Mouse (Mus musculus): ENCODE results near the gene Xrcc3. TPM values are rescaled to one million over a fixed set of nuclear protein-coding genes. Genes with fewer than 3 reads are reported as not detected.

Gene Xrcc3
- total RNA-seq, 2 experiments from 2014 or later, result 8.8 to 15.1 TPM

DNA sequence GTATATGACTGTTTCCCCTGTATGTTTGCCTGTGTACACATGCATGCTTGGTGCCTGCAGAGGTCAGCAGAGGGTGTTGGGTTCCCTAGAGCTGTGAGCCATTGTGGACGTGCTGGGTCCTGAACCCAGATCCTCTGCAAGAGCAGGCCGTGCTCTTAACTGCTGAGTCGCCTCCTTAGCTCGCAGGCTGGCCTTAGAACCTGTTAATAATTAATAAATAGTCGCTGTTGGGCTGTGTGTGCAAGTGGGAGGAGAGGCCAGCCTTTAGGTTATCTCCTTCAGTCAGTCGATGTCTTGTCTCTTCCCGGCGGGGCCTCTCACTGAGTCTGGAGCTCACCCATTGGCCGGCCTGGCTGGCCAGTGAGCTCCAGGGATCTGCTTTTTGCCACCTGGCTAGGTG lies 3.3 kb upstream of the Xrcc3 start:
- ATAC-seq (replicated peaks; ENCODE audit: poor library complexity), result peak; percentile 12; the same call in 1 of the 2 replicates

DNA sequence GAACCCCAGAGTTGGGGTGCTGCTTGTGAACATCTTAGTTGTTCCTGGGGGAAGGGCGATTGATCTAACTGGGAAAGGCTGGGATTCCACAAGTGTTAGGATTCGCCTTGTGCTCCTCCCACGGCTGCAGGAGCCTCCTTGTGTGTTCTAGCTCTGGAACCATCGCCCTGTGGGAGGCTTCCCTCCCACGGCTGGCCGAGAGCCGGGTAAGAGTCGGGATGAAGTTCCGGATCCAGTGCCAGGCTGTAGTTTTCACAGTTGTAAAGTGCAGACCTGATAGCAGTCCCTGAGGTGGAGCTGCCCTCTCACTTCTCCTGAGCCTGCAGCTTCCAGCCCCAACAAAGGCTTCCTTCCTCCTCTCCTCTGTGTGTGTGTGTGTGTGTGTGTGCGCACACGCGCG lies 2.9 kb upstream of the Xrcc3 start:
- ATAC-seq (replicated peaks; ENCODE audit: poor library complexity), result no peak

DNA sequence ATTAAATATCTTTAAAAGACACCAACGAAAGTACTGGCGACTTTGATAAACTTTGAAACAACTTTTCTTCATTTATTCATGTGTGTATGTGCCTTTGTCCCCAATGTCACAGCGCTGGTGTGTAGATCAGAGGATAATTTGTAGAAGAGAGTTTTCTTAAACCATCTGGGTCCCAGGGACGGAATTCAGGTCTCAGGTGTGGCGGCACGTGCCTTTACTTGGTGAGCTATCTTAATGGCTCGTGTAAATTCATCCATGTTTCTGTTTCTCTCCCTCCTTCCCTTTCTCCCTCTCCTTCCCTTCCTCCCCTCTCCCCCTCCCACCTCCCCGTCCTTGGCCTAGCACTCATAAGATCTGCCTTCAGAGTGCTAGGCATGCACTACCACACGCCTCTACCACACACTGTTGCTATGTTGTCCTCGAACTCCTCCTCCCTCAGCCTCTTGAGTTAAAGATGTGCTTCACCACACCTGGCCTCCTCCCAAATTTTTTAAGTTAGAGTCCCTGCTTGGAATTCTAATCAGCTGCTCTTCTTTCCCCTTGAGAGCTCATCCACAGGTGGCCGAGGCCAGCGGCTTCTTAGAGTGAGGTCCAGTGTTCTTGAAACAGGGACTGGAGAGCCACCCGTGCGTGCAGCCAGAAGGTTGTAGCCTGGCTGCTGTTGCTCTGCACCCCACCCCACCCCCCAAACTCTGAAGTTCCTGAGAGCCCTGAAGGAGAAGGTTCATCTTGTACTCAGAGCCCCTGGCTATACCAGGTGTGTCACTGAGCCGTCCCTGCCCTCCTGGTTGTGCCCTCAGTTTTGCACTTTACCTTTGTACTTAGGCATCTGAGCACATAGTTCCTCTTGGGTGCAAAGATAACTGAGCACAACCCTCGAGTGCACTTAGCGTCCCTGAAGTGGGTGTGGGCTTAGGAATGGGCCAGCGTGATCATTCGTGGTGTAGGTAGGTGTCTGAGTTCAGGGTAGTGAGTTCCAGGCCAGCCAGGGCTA lies 1.4 kb upstream of the Xrcc3 start:
- ATAC-seq (replicated peaks; ENCODE audit: poor library complexity), result no peak

DNA sequence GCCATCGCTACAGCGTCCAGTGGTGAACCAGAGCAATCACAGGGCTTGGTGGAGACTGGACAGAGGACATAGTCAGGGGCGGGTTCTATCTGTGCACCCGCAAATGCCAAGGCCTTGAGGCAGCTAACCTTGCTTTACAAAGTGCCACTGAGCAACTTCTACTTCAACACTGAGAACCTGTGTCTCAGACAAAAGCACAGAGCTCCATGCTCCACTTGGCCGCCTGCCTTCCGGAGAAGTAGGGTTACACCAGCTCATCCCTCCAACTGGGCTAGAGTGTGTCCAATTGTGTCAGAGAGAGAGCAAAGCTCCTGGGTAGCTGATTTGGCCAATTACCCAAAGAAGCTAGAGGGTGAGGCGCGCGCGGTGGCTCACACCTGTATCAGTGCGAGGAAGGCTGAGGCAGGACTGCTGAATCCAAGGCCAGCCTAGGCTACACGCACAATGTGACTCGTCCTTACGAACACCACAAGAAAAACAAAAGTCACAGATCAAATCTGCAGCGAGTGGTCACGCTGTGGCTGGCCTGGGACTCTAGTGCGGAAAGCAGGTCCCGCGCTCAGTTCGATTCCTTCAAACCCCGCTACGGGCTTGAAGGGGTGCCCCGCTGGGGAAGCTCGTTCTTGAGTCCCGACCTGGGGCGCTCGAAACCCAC lies 435 bp downstream of the Xrcc3 start:
- peak; percentile 0 for ATAC-seq (replicated peaks; ENCODE audit: poor library complexity)

DNA sequence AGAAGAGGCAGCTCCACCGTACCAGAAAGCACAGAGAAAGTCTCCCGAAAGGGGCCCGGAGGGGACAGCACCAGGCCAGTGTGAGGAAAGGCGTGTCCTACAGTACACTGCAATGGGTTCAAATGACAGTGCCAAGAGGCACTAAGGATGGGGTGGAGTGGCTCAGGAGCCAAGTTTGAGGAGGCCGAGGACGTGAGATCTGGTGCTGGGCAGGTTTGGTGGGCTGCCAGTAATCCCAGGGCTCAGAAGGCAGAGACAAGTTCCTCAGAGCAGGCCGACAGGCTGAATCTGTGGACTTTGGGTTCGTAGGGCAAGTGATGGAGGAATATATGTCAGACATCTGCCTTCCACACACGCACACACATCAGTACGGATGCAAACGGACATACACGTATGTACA lies 1.1 kb downstream of the Xrcc3 start:
- no peak for ATAC-seq (replicated peaks; ENCODE audit: poor library complexity)

DNA sequence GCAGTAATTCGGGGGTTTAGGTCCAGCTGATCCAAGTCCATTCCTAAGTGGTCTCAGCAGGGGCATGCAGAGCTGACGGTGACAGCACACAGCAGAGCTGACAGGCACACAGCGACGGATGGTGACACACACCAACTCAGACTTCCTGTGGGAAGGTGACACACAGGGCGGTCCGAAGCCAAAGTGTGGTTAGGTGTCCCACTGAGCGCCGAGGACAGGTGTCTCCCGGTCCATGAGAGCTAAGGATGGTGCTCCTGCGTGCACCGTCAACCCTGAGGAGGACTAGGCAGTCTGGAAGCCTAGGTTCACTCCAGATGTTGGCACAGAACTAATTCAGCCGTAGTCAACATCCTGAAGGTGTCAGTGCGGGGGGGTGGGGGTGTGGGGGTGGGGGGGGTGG lies 1.6 kb downstream of the Xrcc3 start:
- ATAC-seq (replicated peaks; ENCODE audit: poor library complexity), result no peak

DNA sequence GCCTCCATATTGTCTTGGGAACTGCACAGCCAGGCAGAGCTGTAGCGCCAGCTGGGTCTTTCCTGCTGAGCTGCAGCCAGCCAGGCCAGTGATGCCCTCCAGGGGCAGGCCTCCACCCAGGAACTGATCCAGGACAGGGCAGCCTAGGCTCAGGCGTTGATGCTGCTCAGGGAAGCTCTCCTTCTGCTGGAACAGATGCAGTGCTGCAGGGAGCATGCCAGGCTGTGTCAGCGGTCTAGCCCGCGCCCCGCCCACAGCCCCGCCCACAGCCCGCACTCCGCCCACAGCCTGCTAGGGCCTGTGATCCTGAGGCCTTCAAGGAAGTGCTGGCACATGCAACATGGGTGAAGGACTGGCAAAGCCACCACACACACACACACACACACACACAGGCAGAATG lies 3.9 kb downstream of the Xrcc3 start:
- ATAC-seq (replicated peaks; ENCODE audit: poor library complexity), result peak; percentile 55

DNA sequence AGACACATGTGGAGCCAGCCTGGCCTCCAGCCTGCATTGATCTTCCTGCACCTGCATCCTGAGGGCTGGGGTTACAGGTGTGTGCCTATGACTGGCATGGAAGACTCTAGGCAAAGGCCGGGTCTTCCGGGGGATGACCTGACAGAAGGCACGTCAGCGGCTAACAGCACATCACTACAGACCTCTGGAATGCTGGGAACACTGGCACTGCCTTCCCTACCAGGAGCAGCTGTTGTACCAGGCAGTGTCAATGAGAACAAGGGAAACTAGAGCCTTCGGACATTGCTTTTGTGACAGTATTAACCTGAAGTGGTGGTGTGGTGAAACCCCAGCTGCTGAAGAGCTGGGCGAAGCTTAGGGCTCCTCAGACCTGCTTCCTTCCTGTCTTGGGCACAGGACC lies 4.9 kb downstream of the Xrcc3 start:
- ATAC-seq (replicated peaks; ENCODE audit: poor library complexity), result no peak

DNA sequence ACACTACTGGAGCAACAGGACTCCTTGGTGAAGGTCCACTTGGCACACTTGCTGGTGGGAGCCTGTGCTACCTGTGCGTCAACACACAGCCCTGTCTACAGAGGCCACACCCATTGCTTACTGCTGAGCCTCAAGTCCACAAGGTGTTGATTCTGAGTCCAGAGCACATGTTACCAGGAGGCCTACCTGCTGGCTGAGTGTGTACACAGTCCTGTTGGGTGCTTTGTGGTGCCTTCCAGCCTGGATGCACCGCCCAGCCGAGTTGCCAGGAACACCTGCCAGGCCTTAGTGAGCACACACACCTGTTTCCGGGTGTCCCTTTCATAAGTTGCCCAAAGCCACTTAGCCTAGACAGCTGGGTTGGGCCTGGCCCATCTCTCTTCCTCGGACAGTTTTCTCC lies 10.1 kb downstream of the Xrcc3 start:
- ATAC-seq (replicated peaks; ENCODE audit: poor library complexity), result no peak

DNA sequence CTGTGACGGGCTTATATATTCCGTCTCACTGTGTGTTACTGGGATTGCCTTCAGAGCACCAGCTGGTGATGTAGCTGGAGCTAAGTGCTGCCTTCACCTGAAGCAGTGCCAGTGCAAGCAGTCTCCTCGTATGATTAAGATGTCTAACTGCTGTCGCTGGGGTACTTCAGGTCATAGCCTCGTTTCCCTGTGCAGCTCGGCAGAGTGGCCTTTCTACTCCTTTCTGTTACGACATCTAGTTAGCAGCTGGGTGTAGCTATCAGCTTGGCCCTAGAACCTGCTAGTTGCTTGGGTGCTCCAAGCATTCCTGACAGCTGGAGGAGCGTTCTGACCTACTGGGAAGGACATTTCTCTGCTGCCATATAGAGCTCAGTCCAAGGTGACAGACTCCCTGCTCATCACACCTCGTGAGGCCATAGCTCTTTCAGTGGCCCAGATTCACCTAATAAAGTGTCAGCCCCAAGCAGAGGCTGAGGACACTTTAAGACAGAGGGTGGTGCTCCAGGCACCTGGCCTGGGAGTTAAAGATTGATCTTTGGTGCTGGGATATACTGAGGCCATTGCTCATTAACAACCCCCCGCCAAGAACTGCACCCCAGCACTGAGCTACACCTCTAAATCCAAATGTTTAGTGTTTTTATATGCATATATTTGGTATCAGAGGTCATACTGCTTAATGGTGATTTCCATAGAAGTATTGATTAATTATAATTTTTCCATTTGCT lies 13.1 kb downstream of the Xrcc3 start:
- no peak for ATAC-seq (replicated peaks; ENCODE audit: poor library complexity)

DNA sequence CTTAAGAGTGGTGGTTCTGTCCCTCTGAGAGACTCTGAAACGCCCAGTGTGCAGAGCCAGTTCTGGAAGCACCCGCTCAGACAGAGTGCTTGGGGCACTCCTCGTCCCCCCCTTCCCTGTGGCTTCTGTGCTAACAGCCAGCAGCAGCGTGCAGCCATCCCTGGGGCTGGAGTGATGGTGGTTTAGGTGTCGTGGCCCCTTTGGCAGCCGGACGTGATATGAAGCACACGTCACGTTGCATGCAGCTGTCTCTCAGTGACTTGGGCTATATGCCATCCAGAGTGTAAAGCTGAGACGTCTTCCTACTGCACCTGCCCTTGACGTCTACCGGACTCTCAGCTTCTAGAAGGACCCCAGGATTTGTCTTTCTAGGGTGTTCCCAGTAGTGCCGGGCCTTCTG lies 15.2 kb downstream of the Xrcc3 start:
- no peak for ATAC-seq (replicated peaks; ENCODE audit: poor library complexity)

DNA sequence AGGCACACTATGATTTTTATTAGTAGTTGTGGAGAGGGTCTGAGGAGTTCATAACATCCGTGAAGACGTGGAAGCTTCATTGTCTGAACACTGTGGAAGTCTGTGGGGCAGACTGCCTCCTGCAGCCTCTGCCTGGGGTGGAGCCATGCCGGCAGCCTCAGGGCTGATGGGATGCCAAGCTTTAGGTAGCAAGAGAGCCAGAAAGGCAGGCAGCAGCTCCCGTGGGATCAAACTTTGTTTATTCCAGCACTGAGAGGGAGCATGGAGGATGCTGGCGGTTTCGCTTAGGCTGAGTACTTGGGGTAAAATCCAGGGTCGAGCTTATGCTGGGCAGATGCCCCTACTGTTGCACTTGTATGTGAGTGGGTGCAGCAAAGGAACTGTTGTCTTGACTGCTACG lies 16.4 kb downstream of the Xrcc3 start:
- no peak for ATAC-seq (replicated peaks; ENCODE audit: poor library complexity)

DNA sequence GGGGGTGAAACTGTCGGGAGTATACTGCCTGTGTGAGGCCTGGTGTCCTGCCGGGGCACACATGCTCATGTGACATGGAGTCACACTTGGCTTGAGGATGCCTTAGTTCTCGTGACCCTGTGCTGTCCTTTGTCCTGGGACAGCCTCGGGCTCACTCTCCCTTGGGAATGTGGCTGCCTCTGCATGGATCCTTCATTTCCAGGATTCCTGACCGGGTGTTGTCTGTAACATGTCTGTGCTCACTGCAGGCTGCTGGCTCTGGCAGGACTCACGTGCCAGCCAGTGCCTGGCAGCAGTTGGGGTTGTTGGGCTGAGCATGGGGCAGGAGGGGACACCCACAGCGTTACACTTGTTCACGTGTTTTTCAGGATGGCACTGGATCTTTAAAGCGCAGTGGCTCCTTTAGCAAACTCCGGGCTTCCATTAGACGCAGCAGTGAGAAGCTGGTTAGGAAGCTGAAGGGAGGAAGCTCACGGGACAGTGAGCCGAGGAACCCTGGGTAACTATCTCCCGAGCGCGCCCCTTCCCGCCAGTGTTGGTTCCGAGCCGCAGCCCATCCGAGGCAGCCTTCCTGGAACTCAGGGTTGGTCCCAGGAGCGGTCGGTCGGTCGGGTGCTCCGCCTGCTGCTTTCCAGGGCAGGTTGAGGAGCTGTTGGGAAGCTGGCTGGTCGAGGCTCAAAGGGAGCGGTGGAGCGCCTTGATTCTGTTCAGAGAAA lies 18.3 kb downstream of the Xrcc3 start:
- no peak for ATAC-seq (replicated peaks; ENCODE audit: poor library complexity)

DNA sequence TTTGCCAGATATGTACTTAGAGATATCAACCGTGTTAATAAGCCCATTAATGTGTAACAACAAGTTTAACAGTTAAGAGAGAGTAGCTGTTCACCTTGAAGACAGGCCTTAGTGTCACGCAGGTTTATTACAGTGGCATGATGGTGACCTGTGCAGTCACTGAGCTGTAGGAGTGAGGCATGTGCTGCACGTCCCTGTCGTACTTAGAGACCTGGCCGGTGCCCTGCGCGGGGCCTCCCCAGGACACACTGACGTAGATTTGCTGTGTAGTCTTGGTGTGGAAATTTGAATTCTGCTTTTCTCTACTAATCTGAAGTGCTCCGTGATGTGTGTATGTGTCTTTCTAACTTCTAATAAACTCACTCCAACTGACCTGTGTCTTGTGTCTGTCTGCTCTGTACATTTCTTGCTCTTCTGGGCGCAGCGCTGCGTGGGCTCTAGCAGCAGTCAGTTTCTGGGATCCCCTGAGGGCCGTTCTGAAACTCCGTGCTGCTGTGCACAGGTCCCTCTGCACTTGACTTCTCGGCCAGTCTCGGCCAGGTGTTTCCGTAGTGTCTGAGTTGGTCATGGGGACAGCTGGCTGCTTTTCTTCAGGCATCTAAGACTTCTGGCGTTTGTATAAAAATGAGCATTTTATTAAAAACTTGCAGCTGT lies 19.0 kb downstream of the Xrcc3 start:
- no peak for ATAC-seq (replicated peaks; ENCODE audit: poor library complexity)

DNA sequence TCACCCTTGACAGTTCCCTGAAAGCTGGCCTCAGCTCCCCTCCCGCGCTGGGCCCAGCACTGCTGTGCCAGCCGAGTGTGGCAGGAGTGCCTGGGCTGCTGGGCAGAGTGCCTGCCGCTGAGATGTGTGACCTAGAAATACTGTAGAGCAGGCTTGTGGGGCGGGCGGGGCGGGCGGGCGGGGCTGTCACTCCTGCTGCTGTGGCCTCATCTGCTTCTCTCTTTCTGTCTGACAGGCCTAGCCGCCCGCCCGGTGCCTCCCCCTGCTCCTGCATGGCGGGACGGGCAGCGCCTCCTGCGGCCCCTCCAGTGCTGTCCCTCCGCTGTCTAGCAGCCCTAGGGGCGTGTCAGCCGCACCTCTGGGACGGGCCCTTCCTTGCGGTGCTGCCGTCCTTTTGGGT lies 19.6 kb downstream of the Xrcc3 start:
- ATAC-seq (replicated peaks; ENCODE audit: poor library complexity), result peak; percentile 72

DNA sequence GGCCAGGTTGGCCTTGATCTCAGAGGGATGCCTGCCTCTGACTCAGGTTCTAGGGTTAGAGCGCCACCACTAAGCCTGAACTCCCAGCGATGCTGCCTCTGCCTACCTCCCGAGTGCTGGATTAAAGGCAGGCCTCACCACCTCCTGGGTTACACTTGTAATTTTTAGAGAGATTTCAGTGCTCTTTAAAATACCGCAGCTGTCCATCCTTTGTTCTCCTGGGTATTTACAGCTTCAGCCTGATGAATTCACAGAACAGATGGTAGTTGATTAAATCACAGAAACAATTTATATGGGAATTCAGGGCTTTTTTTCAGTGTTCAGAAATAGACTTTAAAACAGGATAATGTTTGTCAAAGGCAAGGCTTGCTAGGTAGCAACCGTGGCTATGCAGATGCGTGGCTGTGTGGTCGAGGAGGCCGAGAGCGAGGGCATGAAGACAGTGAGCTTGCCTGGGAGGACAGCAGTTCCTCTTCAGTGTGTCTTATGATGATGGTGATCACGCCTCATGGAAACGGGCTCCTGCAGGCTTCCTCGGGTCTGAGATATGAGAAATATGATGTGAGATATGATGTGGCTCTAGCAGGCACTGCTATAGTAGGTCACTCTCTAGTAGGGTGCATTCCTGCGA lies 22.1 kb downstream of the Xrcc3 start:
- no peak for ATAC-seq (replicated peaks; ENCODE audit: poor library complexity)

DNA sequence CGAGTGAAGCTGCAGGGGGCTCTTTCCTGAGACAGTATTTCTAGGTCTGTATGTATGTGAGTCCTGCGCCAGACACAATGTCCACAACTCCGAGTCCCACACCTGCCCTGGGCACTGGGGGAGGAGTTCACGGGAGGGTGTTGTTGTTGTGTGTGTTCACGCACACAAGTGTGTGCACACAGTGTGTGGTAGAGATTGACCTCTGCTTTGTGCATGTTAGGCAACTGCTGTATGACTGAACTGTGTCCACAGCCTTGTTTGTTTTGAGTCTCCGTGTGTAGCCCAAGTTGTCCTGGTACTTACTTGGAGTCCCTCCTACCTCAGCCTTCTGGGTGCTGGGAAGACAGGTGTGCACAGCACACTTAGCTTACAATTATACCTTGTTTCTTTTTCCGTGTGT lies 23.0 kb downstream of the Xrcc3 start:
- no peak for ATAC-seq (replicated peaks; ENCODE audit: poor library complexity)

DNA sequence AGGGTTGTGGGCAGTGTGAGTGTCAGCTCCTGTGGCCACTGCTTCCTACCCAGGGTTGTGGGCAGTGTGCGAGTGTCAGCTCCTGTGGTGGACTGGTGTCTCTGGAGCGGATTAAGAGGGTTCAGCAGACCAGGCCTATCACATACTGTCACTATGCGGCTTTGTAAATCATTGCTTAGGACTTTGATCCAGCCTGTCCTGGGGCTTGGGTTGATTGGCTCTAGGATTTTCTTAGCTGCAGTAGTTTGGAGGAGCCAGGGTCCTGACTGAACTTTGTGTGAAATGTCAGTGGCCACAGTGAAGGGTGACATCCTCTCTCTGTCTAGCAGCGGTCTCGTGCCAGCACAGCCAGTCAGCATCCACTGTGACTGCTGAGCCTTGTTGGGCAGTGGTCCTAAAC lies 23.6 kb downstream of the Xrcc3 start:
- no peak for ATAC-seq (replicated peaks; ENCODE audit: poor library complexity)

DNA sequence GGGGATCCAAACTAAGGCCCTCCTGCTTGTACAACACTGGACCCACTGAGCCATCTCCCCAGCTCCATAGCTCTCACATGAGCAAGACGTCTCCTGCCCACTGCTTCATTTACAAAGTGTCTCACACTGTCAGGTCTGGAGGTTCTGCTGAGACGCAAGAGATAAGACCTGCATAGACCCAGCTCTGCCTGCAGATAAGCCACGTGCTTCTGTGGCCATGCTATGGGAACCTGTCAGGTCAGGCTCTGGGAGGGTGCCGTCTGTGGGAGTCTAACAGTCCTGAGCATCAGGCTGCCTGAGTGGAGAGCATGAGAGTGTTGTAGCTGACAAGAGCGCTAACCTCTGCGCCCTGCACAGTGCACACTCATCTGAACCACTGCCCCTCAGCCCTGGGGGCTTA lies 26.7 kb downstream of the Xrcc3 start:
- ATAC-seq (replicated peaks; ENCODE audit: poor library complexity), result peak; percentile 87

DNA sequence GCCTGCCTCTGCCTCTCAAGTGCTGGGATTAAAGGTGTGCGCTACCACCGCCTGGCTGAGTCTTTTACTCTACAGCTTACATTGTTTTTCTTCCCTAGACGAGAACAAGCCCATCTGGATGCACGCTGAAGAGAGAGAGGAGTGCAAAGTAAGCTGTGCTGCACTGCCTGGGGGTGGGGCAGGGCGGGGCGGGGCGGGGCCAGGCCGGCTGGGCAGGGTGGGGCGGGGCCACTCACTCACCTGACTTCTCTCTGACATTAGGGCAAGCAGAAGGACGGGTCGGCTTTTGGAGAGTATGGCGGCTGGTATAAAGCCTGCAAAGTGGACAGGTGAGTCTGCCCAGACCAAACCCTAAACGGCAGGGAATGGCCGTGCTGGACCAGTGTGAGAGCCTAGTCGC lies 28.5 kb downstream of the Xrcc3 start:
- ATAC-seq (replicated peaks; ENCODE audit: poor library complexity), result no peak
